Mouse (Mus musculus) ovary, adult 2 months (tissue): ENCODE data around the gene Olfr39. TPM values are rescaled to one million over a fixed set of nuclear protein-coding genes. Genes with fewer than 3 reads are reported as not detected.

Experiments used
- polyA plus RNA-seq: library from polyadenylated mRNA; depleted of rRNA; stranded (reverse); fragments of >200 nt; gene quantifications from 2 replicates; pipeline ENCODE4 v1.2.3, GENCODE M21; 2012; rRNA removed

Gene Olfr39
- polyA plus RNA-seq: not detected in 2 replicates

DNA sequence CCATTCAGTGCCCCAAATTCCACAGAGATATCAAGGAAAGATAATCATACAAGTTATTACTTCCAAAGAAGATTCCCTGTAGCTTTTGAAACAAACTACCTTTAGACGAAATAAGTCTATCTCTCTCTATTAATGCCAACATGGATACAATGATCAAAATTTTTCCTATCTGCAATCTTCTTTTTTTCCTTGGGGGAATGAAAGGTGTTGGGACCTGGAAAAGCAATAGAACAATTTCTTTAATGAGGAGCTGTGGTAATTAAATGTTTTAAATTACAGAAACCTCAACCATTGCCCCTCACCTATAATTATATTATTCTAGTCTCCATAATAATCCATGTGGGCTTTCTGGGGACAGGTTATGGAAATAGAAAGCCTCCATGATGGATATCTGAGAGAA is at the start of gene Olfr39:
TSS of gene Olfr39 (plus strand) at position 301 of the 400 bp plus-strand sequence.

DNA sequence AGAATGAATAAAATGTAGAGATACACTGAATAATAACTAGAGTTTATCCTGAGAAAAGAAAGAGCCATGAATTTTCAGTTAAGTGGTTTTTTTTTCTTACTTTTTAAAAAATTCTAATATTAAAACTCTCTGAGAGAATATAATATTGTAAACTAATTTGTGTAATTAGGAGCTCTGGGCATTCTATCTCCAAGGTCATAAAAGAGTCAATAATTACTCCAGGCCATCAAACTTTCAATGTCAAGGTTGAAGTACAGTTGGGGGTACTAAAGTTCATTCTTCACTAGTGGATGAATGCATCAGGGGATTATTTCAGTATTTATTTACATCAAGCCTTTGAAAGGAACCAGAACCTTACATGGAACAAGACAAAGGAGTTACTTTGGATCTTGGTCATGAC is 45.3 kb upstream of the Olfr39 start, which contains the start of gene Olfr872:
TSS of gene Olfr872 (plus strand) at position 301 of the 400 bp plus-strand sequence.

DNA sequence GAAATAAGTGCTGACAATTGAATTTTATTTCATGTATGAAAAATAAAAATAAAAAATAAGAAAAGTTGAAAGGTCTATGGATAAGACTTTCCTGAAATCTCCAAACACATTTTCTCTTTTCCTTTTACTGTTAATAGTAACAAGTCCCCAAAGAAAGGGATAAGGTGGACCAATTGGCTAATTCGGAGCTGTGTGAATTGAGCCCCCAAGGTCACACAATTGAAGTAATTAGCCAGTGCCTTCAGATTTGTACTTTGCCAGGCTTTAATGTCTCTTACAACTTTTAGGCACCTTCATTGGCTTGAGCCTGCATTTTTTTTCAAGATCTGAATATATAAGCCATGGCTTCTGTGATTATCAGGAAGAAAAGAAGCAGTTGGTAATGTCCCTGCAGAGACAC is 16.1 kb downstream of the Olfr39 start, which contains the start of gene Olfr873:
TSS of gene Olfr873 (plus strand) at position 301 of the 400 bp plus-strand sequence.

DNA sequence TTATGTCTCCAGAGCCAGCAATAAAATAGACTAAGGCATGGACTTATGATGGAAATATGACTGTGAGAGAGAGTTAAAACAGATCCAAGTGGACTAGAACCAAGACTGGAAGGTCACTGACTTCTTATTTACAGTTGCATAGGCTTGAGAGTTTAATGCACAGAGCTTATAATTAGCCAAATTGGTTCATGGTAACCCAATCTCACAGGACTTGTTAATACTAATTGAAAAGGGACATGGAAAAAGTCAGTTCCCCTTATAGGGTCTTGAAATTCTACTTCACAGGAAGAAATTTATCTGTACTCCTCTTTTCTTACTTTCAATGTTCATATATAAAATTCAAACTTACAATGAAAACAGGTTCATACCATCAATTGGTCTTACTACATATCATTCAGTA is 53.8 kb downstream of the Olfr39 start, which contains the start of gene Olfr18:
TSS of gene Olfr18 (minus strand) at position 101 of the 400 bp plus-strand sequence.

Other genes starting within 250 kb of the Olfr39 start
- not detected in 2 replicates for gene Olfr867, start 224.8 kb upstream of the Olfr39 start, polyA plus RNA-seq
- gene Olfr868, start 183.7 kb upstream of the Olfr39 start, polyA plus RNA-seq: not detected in 2 replicates
- gene Olfr869, start 153.3 kb upstream of the Olfr39 start, polyA plus RNA-seq: not detected in 2 replicates
- not detected in 2 replicates for gene Olfr870, start 108.3 kb upstream of the Olfr39 start, polyA plus RNA-seq
- gene Olfr871, start 70.1 kb upstream of the Olfr39 start, polyA plus RNA-seq: not detected in 2 replicates
- gene Olfr872, start 45.2 kb upstream of the Olfr39 start, polyA plus RNA-seq: not detected in 2 replicates
- not detected in 2 replicates for gene Olfr873, start 16.2 kb downstream of the Olfr39 start, polyA plus RNA-seq
- gene Olfr18, start 53.7 kb downstream of the Olfr39 start, polyA plus RNA-seq: not detected in 2 replicates
- gene Zfp560, start 102.8 kb downstream of the Olfr39 start, polyA plus RNA-seq: 1.2 and 1.7 TPM in 2 replicates
- gene Zfp26, start 177.8 kb downstream of the Olfr39 start, polyA plus RNA-seq: 1.5 and 1.9 TPM in 2 replicates
- gene Zfp426, start 210.4 kb downstream of the Olfr39 start, polyA plus RNA-seq: 4.5 and 4.6 TPM in 2 replicates
- gene Zfp266, start 239.1 kb downstream of the Olfr39 start, polyA plus RNA-seq: 4.2 and 4.7 TPM in 2 replicates